Mouse (Mus musculus): ENCODE measurements around the gene Rbm17. TPM values are rescaled to one million over a fixed set of nuclear protein-coding genes. Genes with fewer than 3 reads are reported as not detected.
"Not testable (repeated sequence)": the region's sequence is repeated elsewhere in the genome, so short reads cannot be mapped to it uniquely, and the experiment has no call there.

The Rbm17 gene
- total and polyA plus RNA-seq, 3 experiments, result 199 to 405 (median 239) TPM

DNA sequence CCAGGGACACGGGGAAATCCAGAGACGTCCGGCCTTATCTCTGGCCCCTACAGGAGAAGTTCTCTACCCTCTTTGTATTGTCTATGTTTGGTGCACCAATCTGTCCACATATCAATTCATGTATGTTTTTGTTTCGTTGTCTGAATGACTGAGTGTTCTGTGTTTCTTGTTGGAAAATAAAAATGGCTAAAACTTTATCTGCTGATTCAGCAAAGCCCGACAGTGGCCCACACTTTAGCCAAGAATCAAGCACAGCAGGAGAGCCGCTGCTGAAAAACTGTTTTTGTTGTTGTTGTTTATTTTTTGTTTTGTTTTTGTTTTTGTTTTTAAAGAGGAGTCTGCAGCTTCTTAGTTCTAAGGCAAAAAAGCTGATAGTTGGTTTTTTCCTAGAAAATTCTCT, 9.0 kb upstream of the Rbm17 start:
- H3K4me2 ChIP-seq (ENCODE audit: insufficient read depth, low read depth, poor library complexity, severe bottlenecking); H3K27me3 ChIP-seq (replicated peaks); DNase-seq (ENCODE audit: extremely low read depth); H3K4me3 ChIP-seq (replicated peaks in 1 of 3; ENCODE audit: low read depth in 2 of 3, low read length in 2 of 3, poor library complexity in 1 of 3); H3K9ac ChIP-seq (ENCODE audit: insufficient read depth, low read depth); dilution Hi-C loops (cut with MboI; ENCODE audit: extremely low pct_ligation_motif_present, extremely low pct_unique_long_range_greater_than_20kb, low sequenced_read_pairs); H3K36me3 ChIP-seq (replicated peaks in 1 of 2; ENCODE audit: control insufficient read depth in 1 of 2, insufficient read depth in 1 of 2, low read length in 1 of 2); in situ Hi-C loops (cut with MboI; ENCODE audit: low pct_ligation_motif_present, low pct_unique_long_range_greater_than_20kb, low sequenced_read_pairs); H3K79me2 ChIP-seq (replicated peaks; ENCODE audit: control insufficient read depth, extremely low read depth, insufficient read depth, poor library complexity, severe bottlenecking); H3K9me3 ChIP-seq (replicated peaks; ENCODE audit: low read length); H3K27ac ChIP-seq (ENCODE audit: insufficient read depth, low read depth); H3K4me1 ChIP-seq (ENCODE audit: control insufficient read depth in 1 of 2, insufficient read depth in 2 of 2): not testable (repeated sequence)
- TF ChIP-seq MAFK (IDR thresholded peaks at IDR 0.05; ENCODE audit: insufficient replicate concordance, low read length), result peak; percentile 76

- DNase-seq (ENCODE audit: extremely low read depth); dilution Hi-C loops (cut with MboI; ENCODE audit: extremely low pct_ligation_motif_present, extremely low pct_unique_long_range_greater_than_20kb, low sequenced_read_pairs): not testable (repeated sequence)
- H3K4me1 ChIP-seq (ENCODE audit: control insufficient read depth in 1 of 2, insufficient read depth in 2 of 2), result peaks cover 0 to 12% of the 10 kb centered on the region in 2 experiments; a peak in 2 of 4 replicates
Measured at GRCm38 (mm10) chr2:11606718-11607117, 2.8 kb upstream of the Rbm17 start.

DNA sequence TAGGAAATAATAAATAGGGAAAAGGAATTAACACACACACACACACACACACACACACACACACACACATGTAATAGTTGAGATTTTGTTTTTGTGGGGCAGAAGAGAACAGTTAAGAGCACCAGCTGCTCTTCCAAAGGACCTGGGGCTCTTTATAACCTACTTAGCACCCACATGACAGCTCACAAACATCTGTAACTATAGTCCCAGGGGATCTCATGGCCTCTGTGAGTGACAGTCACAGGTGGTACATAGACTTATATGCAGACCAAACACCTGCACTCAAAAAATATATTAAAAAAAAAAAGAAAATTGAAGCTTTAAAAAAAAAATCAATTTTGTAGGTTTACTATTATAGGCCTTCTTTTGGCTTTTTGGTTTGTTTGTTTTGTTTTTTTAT, 958 bp upstream of the Rbm17 start:
- H3K4me1 ChIP-seq (ENCODE audit: control insufficient read depth in 1 of 2, insufficient read depth in 2 of 2), result peaks cover 0 to 29% of the 10 kb centered on the region in 2 experiments; a peak in 2 of 4 replicates
- no peak overlapping the region for H3K4me3 ChIP-seq (replicated peaks in 1 of 3; ENCODE audit: low read depth in 2 of 3, low read length in 2 of 3, poor library complexity in 1 of 3)
- TF ChIP-seq BHLHE40 (IDR thresholded peaks at IDR 0.05; ENCODE audit: low read depth, low read length) (no peak), USF2 (conservative IDR thresholded peaks at IDR 0.05; ENCODE audit: low read depth, low read length) (no peak), TBP (conservative IDR thresholded peaks at IDR 0.05; ENCODE audit: low read depth, low read length) (0 out of 2 replicates have a peak, but pooled peaks have one; percentile 28), ETS1 (conservative IDR thresholded peaks at IDR 0.05; ENCODE audit: low read depth, low read length) (peak; percentile 38), JUND (conservative IDR thresholded peaks at IDR 0.05; ENCODE audit: low read depth, low read length) (no peak), ZNF384 (IDR thresholded peaks at IDR 0.05; ENCODE audit: low read depth, low read length) (no peak), PAX5 (IDR thresholded peaks at IDR 0.05; ENCODE audit: low read length) (no peak), NRF1 (IDR thresholded peaks at IDR 0.05; ENCODE audit: low read depth, low read length) (no peak), IRF4 (IDR thresholded peaks at IDR 0.05; ENCODE audit: low read depth, low read length) (no peak), RCOR1 (conservative IDR thresholded peaks at IDR 0.05; ENCODE audit: low read depth, low read length) (no peak), TCF12 (IDR thresholded peaks at IDR 0.05; ENCODE audit: low read depth, low read length) (peak; percentile 68; the same call in 1 of the 2 replicates), ELF1 (IDR thresholded peaks at IDR 0.05; ENCODE audit: low read depth, low read length) (no peak), MYC (IDR thresholded peaks at IDR 0.05; ENCODE audit: low read depth, low read length) (no peak), SMC3 (IDR thresholded peaks at IDR 0.05; ENCODE audit: low read depth, low read length) (no peak)
- no peak overlapping the region for H3K27ac ChIP-seq (ENCODE audit: insufficient read depth, low read depth)
- H3K9me3 ChIP-seq (replicated peaks; ENCODE audit: low read length), result no peaks in the 10 kb centered on the region
- dilution Hi-C loops (cut with MboI; ENCODE audit: extremely low pct_ligation_motif_present, extremely low pct_unique_long_range_greater_than_20kb, low sequenced_read_pairs), result no loop called here
- peak; percentile 66 for DNase-seq (ENCODE audit: extremely low read depth)
- no peaks in the 10 kb centered on the region for H3K27me3 ChIP-seq (replicated peaks)
- H3K4me2 ChIP-seq (ENCODE audit: insufficient read depth, low read depth, poor library complexity, severe bottlenecking), result no peak overlapping the region
- in situ Hi-C loops (cut with MboI; ENCODE audit: low pct_ligation_motif_present, low pct_unique_long_range_greater_than_20kb, low sequenced_read_pairs), result loop anchor here (5.0 kb wide), 2 partner anchors 37 to 82 kb away; partner anchors contain the start of gene Il2ra
- no peak overlapping the region for H3K9ac ChIP-seq (ENCODE audit: insufficient read depth, low read depth)
- H3K36me3 ChIP-seq (replicated peaks in 1 of 2; ENCODE audit: control insufficient read depth in 1 of 2, insufficient read depth in 1 of 2, low read length in 1 of 2), result peaks cover 4 to 13% of the 10 kb centered on the region in 2 experiments
- H3K79me2 ChIP-seq (replicated peaks; ENCODE audit: control insufficient read depth, extremely low read depth, insufficient read depth, poor library complexity, severe bottlenecking), result peaks cover 30% of the 10 kb centered on the region

More at GRCm38 (mm10) chr2:11606718-11607117, 2.8 kb upstream of the Rbm17 start:
- TF ChIP-seq SMC3 (IDR thresholded peaks at IDR 0.05; ENCODE audit: low read depth, low read length) (peak; percentile 56), RAD21 (IDR thresholded peaks at IDR 0.05; ENCODE audit: low read depth, low read length) (peak; percentile 44), CTCF (conservative IDR thresholded peaks at IDR 0.05 in 1 of 2, IDR thresholded peaks at IDR 0.05 in 1 of 2; ENCODE audit: low read depth in 2 of 2, low read length in 2 of 2) (peak in 1 of 2 experiments; percentile 61; a peak in 2 of 4 replicates)
- in situ Hi-C loops (cut with MboI; ENCODE audit: low pct_ligation_motif_present, low pct_unique_long_range_greater_than_20kb, low sequenced_read_pairs), result loop anchor here (5.0 kb wide), 2 partner anchors 36 to 81 kb away; partner anchors contain the start of gene Il2ra
- not testable (repeated sequence) for H3K4me2 ChIP-seq (ENCODE audit: insufficient read depth, low read depth, poor library complexity, severe bottlenecking); H3K27ac ChIP-seq (ENCODE audit: insufficient read depth, low read depth); H3K9ac ChIP-seq (ENCODE audit: insufficient read depth, low read depth); H3K4me3 ChIP-seq (replicated peaks in 1 of 3; ENCODE audit: low read depth in 2 of 3, low read length in 2 of 3, poor library complexity in 1 of 3); H3K36me3 ChIP-seq (replicated peaks in 1 of 2; ENCODE audit: control insufficient read depth in 1 of 2, insufficient read depth in 1 of 2, low read length in 1 of 2); H3K27me3 ChIP-seq (replicated peaks); H3K9me3 ChIP-seq (replicated peaks; ENCODE audit: low read length)
- H3K79me2 ChIP-seq (replicated peaks; ENCODE audit: control insufficient read depth, extremely low read depth, insufficient read depth, poor library complexity, severe bottlenecking), result peaks cover 12% of the 10 kb centered on the region

Measured in CH12.LX (cell line).